Mouse (Mus musculus) layer of hippocampus, adult 18-20 months (tissue): ENCODE measurements around the gene Gabrb3. TPM values are rescaled to one million over a fixed set of nuclear protein-coding genes. Genes with fewer than 3 reads are reported as not detected.

ENCODE experiments used
- DNase-seq, 2 experiments: peaks; one replicate each; pipeline ENCODE4 v3.0.0; 2022; ENCODE audit warnings: low spot score in 2 of 2
- total RNA-seq, 2 experiments: library from RNA; stranded (reverse); gene quantifications; 2 replicates each; pipeline ENCODE4 v1.2.3; 2021

The Gabrb3 gene
- total RNA-seq, 2 experiments from 2014 or later, result 248 to 274 TPM

- peak in 1 of 2 experiments; percentile 61 for DNase-seq
Measured at GRCm38 (mm10) chr7:57529451-57529850, 110.0 kb downstream of the Gabrb3 start.

- DNase-seq, result peak in 1 of 2 experiments; percentile 24
Measured at GRCm38 (mm10) chr7:57529954-57530353, 110.5 kb downstream of the Gabrb3 start.

- no peak for DNase-seq
Measured at GRCm38 (mm10) chr7:57532676-57533075, 113.2 kb downstream of the Gabrb3 start.

- peak in 1 of 2 experiments; percentile 11 for DNase-seq
Measured at GRCm38 (mm10) chr7:57538565-57538964, 119.1 kb downstream of the Gabrb3 start.

- no peak for DNase-seq
Measured at GRCm38 (mm10) chr7:57560732-57561436, 141.4 kb downstream of the Gabrb3 start.

- no peak for DNase-seq
Measured at GRCm38 (mm10) chr7:57564403-57564802, 144.9 kb downstream of the Gabrb3 start.

GRCm38 (mm10) chr7:57590451-57591248, 171.2 kb downstream of the Gabrb3 start:
- DNase-seq, result peak; percentile 58 to 86

GRCm38 (mm10) chr7:57591249-57591577, 171.7 kb downstream of the Gabrb3 start:
- DNase-seq, result no peak

- peak in 1 of 2 experiments; percentile 46 for DNase-seq
Measured at GRCm38 (mm10) chr7:57591578-57592431, 172.3 kb downstream of the Gabrb3 start.

- DNase-seq, result peak in 1 of 2 experiments; percentile 22
Measured at GRCm38 (mm10) chr7:57597341-57597740, 177.8 kb downstream of the Gabrb3 start.

GRCm38 (mm10) chr7:57618697-57619096, 199.2 kb downstream of the Gabrb3 start:
- DNase-seq, result no peak

- DNase-seq, result peak; percentile 29 to 65
Measured at GRCm38 (mm10) chr7:57620036-57620435, 200.5 kb downstream of the Gabrb3 start.

- DNase-seq, result no peak
Measured at GRCm38 (mm10) chr7:57623718-57624117, 204.2 kb downstream of the Gabrb3 start.

- peak in 1 of 2 experiments; percentile 39 for DNase-seq
Measured at GRCm38 (mm10) chr7:57635026-57635425, 215.5 kb downstream of the Gabrb3 start.

- DNase-seq, result no peak
Measured at GRCm38 (mm10) chr7:57635687-57636086, 216.2 kb downstream of the Gabrb3 start.

GRCm38 (mm10) chr7:57640796-57641195, 221.3 kb downstream of the Gabrb3 start:
- DNase-seq, result no peak

GRCm38 (mm10) chr7:57647345-57647744, 227.9 kb downstream of the Gabrb3 start:
- no peak for DNase-seq

- peak; percentile 75 to 87 for DNase-seq
Measured at GRCm38 (mm10) chr7:57648136-57648755, 228.8 kb downstream of the Gabrb3 start.

- no peak for DNase-seq
Measured at GRCm38 (mm10) chr7:57677352-57677751, 257.9 kb downstream of the Gabrb3 start.

GRCm38 (mm10) chr7:57689836-57690235, 270.3 kb downstream of the Gabrb3 start:
- no peak for DNase-seq

GRCm38 (mm10) chr7:57700370-57700769, 280.9 kb downstream of the Gabrb3 start:
- no peak for DNase-seq
